Comparison of ENCODE assay signal across 10 mouse cellular contexts in genomic region chr5:135722121-135722520, GRCm38 (mm10). TPM values are rescaled to one million over a fixed set of nuclear protein-coding genes. Genes with fewer than 3 reads are reported as not detected.
DNase-seq lines count a peak whose midpoint lies in the region; ATAC-seq and TF ChIP-seq lines count a peak whose summit lies in the region.
"Had no signal": no experiment of that assay in that cellular context is flagged by ENCODE, and none has a peak within 500 bp of the region (broad histone marks: within the 10 kb centered on the region; RNA-seq: fewer than 3 reads in every experiment).

No protein-coding gene starts in this region.

- no peak overlapping the region for H3K4me3 ChIP-seq in heart, embryonic 10.5 days
- peak overlapping the region; percentile 37 for H3K4me3 ChIP-seq in bone marrow macrophage, adult 2 months (ENCODE audit: insufficient read depth, low read length)
- no peak overlapping the region for H3K4me3 ChIP-seq in heart, embryonic 14.5 days (ENCODE audit: control insufficient read depth in 1 of 2, insufficient read depth in 1 of 2, low read depth in 1 of 2, low read length in 2 of 2)
- H3K4me3 ChIP-seq: liver, embryonic 15.5 days; stomach, embryonic 15.5 days had no signal

- no peaks in the 10 kb centered on the region for H3K27me3 ChIP-seq in heart, embryonic 10.5 days (ENCODE audit: insufficient read depth, poor library complexity, severe bottlenecking)
- no peaks in the 10 kb centered on the region for H3K27me3 ChIP-seq in heart, embryonic 14.5 days (ENCODE audit: control insufficient read depth, insufficient read depth, low read length)
- H3K27me3 ChIP-seq: liver, embryonic 15.5 days; stomach, embryonic 15.5 days had no signal

- peak; percentile 79 to 88 for DNase-seq in heart, adult 18-20 months
- DNase-seq in heart, embryonic 10.5 days (ENCODE audit: low spot score), result no peak
- peak; percentile 66 for DNase-seq in 416B (ENCODE audit: low read depth)
- peak; percentile 71 to 74 for DNase-seq in lung, postnatal 4 days
- no peak for DNase-seq in spleen, adult 12 weeks (ENCODE audit: low spot score)
- DNase-seq in retina, embryonic 14.5 days (ENCODE audit: low spot score), result no peak

- H3K4me2 ChIP-seq in heart, embryonic 14.5 days (ENCODE audit: low read length), result peak overlapping the region; percentile 38
- H3K4me2 ChIP-seq: liver, embryonic 15.5 days; stomach, embryonic 15.5 days had no signal

- ATAC-seq in heart, embryonic 14.5 days (ENCODE audit: insufficient number of reproducible peaks, insufficient read depth, low FRiP score, low read depth), result no peak

- H3K9ac ChIP-seq in heart, embryonic 14.5 days (ENCODE audit: low read length), result no peak overlapping the region
- H3K9ac ChIP-seq: liver, embryonic 15.5 days; stomach, embryonic 15.5 days had no signal

- no peak for TF ChIP-seq POLR2A in bone marrow macrophage, adult 2 months (IDR thresholded peaks at IDR 0.05; ENCODE audit: borderline replicate concordance, low read depth, low read length)

- H3K27ac ChIP-seq in heart, embryonic 10.5 days, result no peak overlapping the region
- peak overlapping the region; percentile 83 for H3K27ac ChIP-seq in bone marrow macrophage, adult 2 months (ENCODE audit: insufficient read depth, low read depth, low read length)
- H3K27ac ChIP-seq in heart, embryonic 14.5 days (replicated peaks in 1 of 2; ENCODE audit: control insufficient read depth in 1 of 2, insufficient read depth in 1 of 2, low read depth in 2 of 2, low read length in 2 of 2), result peak overlapping the region; percentile 26 to 52; a peak in 3 of 4 replicates
- H3K27ac ChIP-seq: liver, embryonic 15.5 days; stomach, embryonic 15.5 days had no signal

- H3K9me3 ChIP-seq in heart, embryonic 10.5 days, result no peaks in the 10 kb centered on the region
- no peaks in the 10 kb centered on the region for H3K9me3 ChIP-seq in heart, embryonic 14.5 days (ENCODE audit: control insufficient read depth, low read length)
- H3K9me3 ChIP-seq: liver, embryonic 15.5 days; stomach, embryonic 15.5 days had no signal

- H3K36me3 ChIP-seq in heart, embryonic 10.5 days, result peaks cover 32% of the 10 kb centered on the region
- peaks cover 17% of the 10 kb centered on the region for H3K36me3 ChIP-seq in heart, embryonic 14.5 days (ENCODE audit: control insufficient read depth, insufficient read depth, low read length)

- no peak for TF ChIP-seq CTCF in bone marrow macrophage, adult 2 months (IDR thresholded peaks at IDR 0.05; ENCODE audit: low read depth, low read length)

- WGBS in heart, embryonic 10.5 days, result 79% methylated on average over 11 of the region's 11 CpGs
- WGBS in heart, embryonic 14.5 days, result 46% methylated on average over 11 of the region's 11 CpGs

- H3K4me1 ChIP-seq in heart, embryonic 10.5 days, result peaks cover 59% of the 10 kb centered on the region
- H3K4me1 ChIP-seq in bone marrow macrophage, adult 2 months (ENCODE audit: control insufficient read depth, insufficient read depth, low read length), result peaks cover 43% of the 10 kb centered on the region
- peaks cover 34 to 55% of the 10 kb centered on the region in 2 experiments for H3K4me1 ChIP-seq in heart, embryonic 14.5 days (ENCODE audit: control insufficient read depth in 2 of 2, insufficient read depth in 2 of 2, low read length in 2 of 2)

RNA-seq across cellular contexts. Expression of gene Tmem120a, which starts 22.1 kb away (rescaled TPM):
- 10 to 100 TPM; 14.3 to 16.3 TPM for total RNA-seq in heart, adult 18-20 months (2021)
- 36.2 and 45.5 TPM in 2 replicates for polyA plus RNA-seq in heart, embryonic 10.5 days (2016; fragmentation: Nextera tagmentation; extraction: Ambion mirVana)
- polyA plus RNA-seq in bone marrow macrophage, adult 2 months (2012; ENCODE audit: insufficient read depth, insufficient read length, missing spikeins), result 37.1 and 41.5 TPM in 2 replicates
- 34.1 and 34.6 TPM in 2 replicates for polyA plus RNA-seq in heart, embryonic 14.5 days (2014; fragmentation: Nextera tagmentation; extraction: Ambion mirVana)

RNA-seq across cellular contexts. Expression of gene Por, which starts 52.3 kb away (rescaled TPM):
- 10 to 100 TPM; 66.4 to 82.7 TPM for total RNA-seq in heart, adult 18-20 months (2021)
- polyA plus RNA-seq in heart, embryonic 10.5 days (2016; fragmentation: Nextera tagmentation; extraction: Ambion mirVana), result 54.4 and 66.8 TPM in 2 replicates
- polyA plus RNA-seq in bone marrow macrophage, adult 2 months (2012; ENCODE audit: insufficient read depth, insufficient read length, missing spikeins), result 69.1 and 83.9 TPM in 2 replicates
- polyA plus RNA-seq in heart, embryonic 14.5 days (2014; fragmentation: Nextera tagmentation; extraction: Ambion mirVana), result 33.2 and 34.9 TPM in 2 replicates

RNA-seq across cellular contexts. Expression of gene Styxl1, which starts 56.1 kb away (rescaled TPM):
- not detected for total RNA-seq in heart, adult 18-20 months (2021)
- 0.14 TPM in 2 replicates for polyA plus RNA-seq in heart, embryonic 10.5 days (2016; fragmentation: Nextera tagmentation; extraction: Ambion mirVana)
- 0.72 and 0.83 TPM in 2 replicates for polyA plus RNA-seq in bone marrow macrophage, adult 2 months (2012; ENCODE audit: insufficient read depth, insufficient read length, missing spikeins)
- 0.26 and 0.42 TPM in 2 replicates for polyA plus RNA-seq in heart, embryonic 14.5 days (2014; fragmentation: Nextera tagmentation; extraction: Ambion mirVana)
- polyA plus RNA-seq: liver, embryonic 15.5 days had no signal

RNA-seq across cellular contexts. Expression of gene Mdh2, which starts 56.2 kb away (rescaled TPM):
- 1,000 to 10,000 TPM; 1,865 to 1,976 TPM for total RNA-seq in heart, adult 18-20 months (2021)
- 856 and 984 TPM in 2 replicates for polyA plus RNA-seq in heart, embryonic 10.5 days (2016; fragmentation: Nextera tagmentation; extraction: Ambion mirVana)
- polyA plus RNA-seq in bone marrow macrophage, adult 2 months (2012; ENCODE audit: insufficient read depth, insufficient read length, missing spikeins), result 92.1 and 126 TPM in 2 replicates
- polyA plus RNA-seq in heart, embryonic 14.5 days (2014; fragmentation: Nextera tagmentation; extraction: Ambion mirVana), result 1,172 and 1,176 TPM in 2 replicates

Comparison
In these comparisons a context has a peak if more than half of its experiments do, and no peak if none do; other contexts are left out.
1. DNase-seq: peak in heart, adult 18-20 months (2 of 2), 416B (single experiment) and lung, postnatal 4 days (2 of 2); none in heart, embryonic 10.5 days (single experiment), spleen, adult 12 weeks (single experiment) and retina, embryonic 14.5 days (single experiment).